In genomic region chr14:48661646-48662567, GRCm38 (mm10) we compare ENCODE assay signal across 14 mouse cellular contexts. TPM values are rescaled to one million over a fixed set of nuclear protein-coding genes. Genes with fewer than 3 reads are reported as not detected.
DNase-seq lines count a peak whose midpoint lies in the region; ATAC-seq and TF ChIP-seq lines count a peak whose summit lies in the region.
"Had no signal": no experiment of that assay in that cellular context is flagged by ENCODE, and none has a peak within 500 bp of the region (broad histone marks: within the 10 kb centered on the region; RNA-seq: fewer than 3 reads in every experiment).

No protein-coding gene starts in this region.

- no peaks in the 10 kb centered on the region for H3K9me3 ChIP-seq in lung, embryonic 14.5 days (ENCODE audit: low read depth, low read length)
- no peaks in the 10 kb centered on the region for H3K9me3 ChIP-seq in lung, postnatal 0 days (ENCODE audit: low read length)
- H3K9me3 ChIP-seq in forebrain, embryonic 10.5 days, result no peaks in the 10 kb centered on the region
- no peaks in the 10 kb centered on the region for H3K9me3 ChIP-seq in hindbrain, postnatal 0 days (ENCODE audit: low read length)

- ATAC-seq in lung, embryonic 14.5 days (ENCODE audit: insufficient read depth), result no peak
- no peak for ATAC-seq in lung, postnatal 0 days
- ATAC-seq in hindbrain, postnatal 0 days, result 0 out of 2 replicates have a peak, but pooled peaks have one; percentile 25

- H3K9ac ChIP-seq in lung, embryonic 14.5 days, result no peak overlapping the region
- H3K9ac ChIP-seq in lung, postnatal 0 days (replicated peaks; ENCODE audit: low read depth), result no peak overlapping the region
- peak overlapping the region; percentile 33; the same call in 1 of the 2 replicates for H3K9ac ChIP-seq in hindbrain, postnatal 0 days (replicated peaks; ENCODE audit: low read length)

- TF ChIP-seq EP300 in lung, postnatal 0 days (IDR thresholded peaks at IDR 0.05), result no peak

- peaks cover 95% of the 10 kb centered on the region for H3K27me3 ChIP-seq in lung, embryonic 14.5 days (ENCODE audit: insufficient read depth, low read length)
- peaks cover 67% of the 10 kb centered on the region for H3K27me3 ChIP-seq in lung, postnatal 0 days (replicated peaks; ENCODE audit: insufficient read depth, low read length)
- peaks cover 94% of the 10 kb centered on the region for H3K27me3 ChIP-seq in forebrain, embryonic 10.5 days (ENCODE audit: poor library complexity, severe bottlenecking)
- peaks cover 71% of the 10 kb centered on the region for H3K27me3 ChIP-seq in hindbrain, postnatal 0 days (ENCODE audit: insufficient read depth, low read length)
- H3K27me3 ChIP-seq: CH12.LX had no signal

- no peak overlapping the region for H3K4me2 ChIP-seq in lung, embryonic 14.5 days
- H3K4me2 ChIP-seq in lung, postnatal 0 days (replicated peaks; ENCODE audit: low read depth, low read length), result no peak overlapping the region
- H3K4me2 ChIP-seq in hindbrain, postnatal 0 days (ENCODE audit: low read depth, low read length), result peak overlapping the region; percentile 40

- H3K36me3 ChIP-seq in lung, embryonic 14.5 days (ENCODE audit: insufficient read depth), result no peaks in the 10 kb centered on the region
- no peaks in the 10 kb centered on the region for H3K36me3 ChIP-seq in lung, postnatal 0 days (ENCODE audit: insufficient read depth, low read length)
- peaks cover 53% of the 10 kb centered on the region for H3K36me3 ChIP-seq in forebrain, embryonic 10.5 days (replicated peaks)
- H3K36me3 ChIP-seq in hindbrain, postnatal 0 days (ENCODE audit: insufficient read depth, low read length), result no peaks in the 10 kb centered on the region

- WGBS in lung, embryonic 14.5 days, result 4% methylated on average over 38 of the region's 38 CpGs
- WGBS in lung, postnatal 0 days, result 5% methylated on average over 38 of the region's 38 CpGs
- 8% methylated on average over 38 of the region's 38 CpGs for WGBS in forebrain, embryonic 10.5 days
- WGBS in hindbrain, postnatal 0 days, result 7% methylated on average over 38 of the region's 38 CpGs

- H3K4me3 ChIP-seq in lung, embryonic 14.5 days (ENCODE audit: low read depth, low read length), result no peak overlapping the region
- H3K4me3 ChIP-seq in lung, postnatal 0 days (ENCODE audit: low read depth, low read length), result no peak overlapping the region
- peak overlapping the region; percentile 69 for H3K4me3 ChIP-seq in forebrain, embryonic 10.5 days
- H3K4me3 ChIP-seq in hindbrain, postnatal 0 days (ENCODE audit: low read length), result peak overlapping the region; percentile 40
- H3K4me3 ChIP-seq in gastrocnemius, adult 2 months, result no peak overlapping the region
- H3K4me3 ChIP-seq: myocyte had no signal

- no peak overlapping the region for H3K27ac ChIP-seq in lung, embryonic 14.5 days (ENCODE audit: low read depth)
- H3K27ac ChIP-seq in lung, postnatal 0 days (ENCODE audit: low read length), result no peak overlapping the region
- H3K27ac ChIP-seq in forebrain, embryonic 10.5 days, result peak overlapping the region; percentile 95
- H3K27ac ChIP-seq in hindbrain, postnatal 0 days, result no peak overlapping the region
- no peak overlapping the region for H3K27ac ChIP-seq in gastrocnemius, adult 2 months

- intact Hi-C loops in gastrocnemius, adult 2 months (cut with DNase I), result no loop called here

- no peaks in the 10 kb centered on the region for H3K4me1 ChIP-seq in lung, embryonic 14.5 days (ENCODE audit: insufficient read depth)
- H3K4me1 ChIP-seq in lung, postnatal 0 days (ENCODE audit: insufficient read depth, low read depth, low read length), result no peaks in the 10 kb centered on the region
- peaks cover 93% of the 10 kb centered on the region for H3K4me1 ChIP-seq in forebrain, embryonic 10.5 days
- H3K4me1 ChIP-seq in hindbrain, postnatal 0 days (ENCODE audit: insufficient read depth, low read length), result no peaks in the 10 kb centered on the region

- DNase-seq in lung, embryonic 14.5 days, result peak; percentile 20
- no peak for DNase-seq in lung, postnatal 0 days (ENCODE audit: low spot score)
- DNase-seq in forebrain, embryonic 10.5 days (ENCODE audit: extremely low spot score, low spot score), result peak; percentile 55
- no peak for DNase-seq in hindbrain, postnatal 0 days (ENCODE audit: low spot score)
- DNase-seq in gastrocnemius, adult 2 months, result no peak
- no peak for DNase-seq in thymus, postnatal 4 days
- no peak for DNase-seq in spleen, postnatal 36 days (ENCODE audit: low spot score in 2 of 2)
- DNase-seq: kidney, adult 9 months; lung, adult 18-20 months; right cerebral cortex, postnatal 14 days had no signal

- TF ChIP-seq CTCF in lung, embryonic 14.5 days (IDR thresholded peaks at IDR 0.05; ENCODE audit: low read depth), result no peak
- TF ChIP-seq CTCF in lung, postnatal 0 days (IDR thresholded peaks at IDR 0.05), result no peak
- TF ChIP-seq CTCF in hindbrain, postnatal 0 days (IDR thresholded peaks at IDR 0.05; ENCODE audit: low read depth), result no peak
- no peak for TF ChIP-seq CTCF in gastrocnemius, adult 2 months (IDR thresholded peaks at IDR 0.05)

RNA-seq across cellular contexts. Expression of gene Otx2, which starts 11.7 kb away (rescaled TPM):
- polyA plus RNA-seq in lung, embryonic 14.5 days (2014; fragmentation: Nextera tagmentation; extraction: Ambion mirVana), result not detected in 2 replicates
- not detected in 2 replicates for polyA plus RNA-seq in lung, postnatal 0 days (2015; fragmentation: Nextera tagmentation; extraction: Ambion mirVana)
- 59.1 and 68.9 TPM in 2 replicates for polyA plus RNA-seq in forebrain, embryonic 10.5 days (2016; fragmentation: Nextera tagmentation; extraction: Ambion mirVana)
- 27.6 and 48.4 TPM in 2 replicates for total RNA-seq in hindbrain, postnatal 0 days (2014; rRNA removed)
- polyA plus RNA-seq in hindbrain, postnatal 0 days (2015; fragmentation: Nextera tagmentation; extraction: Ambion mirVana), result 31.1 and 33.2 TPM in 2 replicates
- total RNA-seq in gastrocnemius, adult 2 months (2021), result not detected
- total RNA-seq: CH12.LX had no signal
- polyA plus RNA-seq: heart, embryonic 14.5 days; myocyte; testis, adult 2 months had no signal

Comparison
In these comparisons a context has a peak if more than half of its experiments do, and no peak if none do; other contexts are left out.
1. DNase-seq: peak in lung, embryonic 14.5 days (single experiment) and forebrain, embryonic 10.5 days (single experiment); none in lung, postnatal 0 days (single experiment), hindbrain, postnatal 0 days (single experiment), gastrocnemius, adult 2 months (single experiment), thymus, postnatal 4 days (single experiment) and spleen, postnatal 36 days (0 of 2).
2. H3K4me3 ChIP-seq: peak in forebrain, embryonic 10.5 days (single experiment) and hindbrain, postnatal 0 days (single experiment); none in lung, embryonic 14.5 days (single experiment), lung, postnatal 0 days (single experiment) and gastrocnemius, adult 2 months (single experiment).
3. RNA of gene Otx2, which starts 11.7 kb away (polyA plus RNA-seq): 59.1 to 68.9 TPM in forebrain, embryonic 10.5 days and 31.1 to 33.2 TPM in hindbrain, postnatal 0 days; not detected in lung, embryonic 14.5 days and not detected in lung, postnatal 0 days; every median in the first group is over 10 times any median in the second.